Mouse (Mus musculus): ENCODE results near the gene Lhx5.

The Lhx5 gene

GRCm38 (mm10) chr5:120432486-120433015, 1.1 kb downstream of the Lhx5 start:
- no peak for DNase-seq (ENCODE audit: low spot score in 2 of 2)

GRCm38 (mm10) chr5:120433135-120433760, 1.7 kb downstream of the Lhx5 start:
- no peak for DNase-seq (ENCODE audit: low spot score in 2 of 2)

- DNase-seq (ENCODE audit: low spot score in 2 of 2) = no peak
Observed at GRCm38 (mm10) chr5:120434231-120434735, 2.8 kb downstream of the Lhx5 start.

GRCm38 (mm10) chr5:120435006-120435681, 3.6 kb downstream of the Lhx5 start:
- DNase-seq (ENCODE audit: low spot score in 2 of 2) = no peak

GRCm38 (mm10) chr5:120435731-120436501, 4.4 kb downstream of the Lhx5 start:
- DNase-seq (ENCODE audit: low spot score in 2 of 2) = no peak

GRCm38 (mm10) chr5:120436885-120437495, 5.5 kb downstream of the Lhx5 start:
- DNase-seq (ENCODE audit: low spot score in 2 of 2) = no peak

GRCm38 (mm10) chr5:120437539-120437938, 6.0 kb downstream of the Lhx5 start:
- DNase-seq (ENCODE audit: low spot score in 2 of 2) = no peak

GRCm38 (mm10) chr5:120437986-120438385, 6.5 kb downstream of the Lhx5 start:
- DNase-seq (ENCODE audit: low spot score in 2 of 2) = no peak

- DNase-seq (ENCODE audit: low spot score in 2 of 2) = no peak
Observed at GRCm38 (mm10) chr5:120438469-120438868, 7.0 kb downstream of the Lhx5 start.

GRCm38 (mm10) chr5:120438991-120439710, 7.7 kb downstream of the Lhx5 start:
- no peak for DNase-seq (ENCODE audit: low spot score in 2 of 2)

GRCm38 (mm10) chr5:120439887-120440670, 8.6 kb downstream of the Lhx5 start:
- DNase-seq (ENCODE audit: low spot score in 2 of 2) = no peak

GRCm38 (mm10) chr5:120440733-120441132, 9.2 kb downstream of the Lhx5 start:
- peak; percentile 59 to 73 for DNase-seq (ENCODE audit: low spot score in 2 of 2)

- DNase-seq (ENCODE audit: low spot score in 2 of 2) = no peak
Observed at GRCm38 (mm10) chr5:120447305-120447704, 15.8 kb downstream of the Lhx5 start.

GRCm38 (mm10) chr5:120454756-120455337, 23.3 kb downstream of the Lhx5 start:
- no peak for DNase-seq (ENCODE audit: low spot score in 2 of 2)

GRCm38 (mm10) chr5:120456253-120456652, 24.8 kb downstream of the Lhx5 start:
- DNase-seq (ENCODE audit: low spot score in 2 of 2) = no peak

GRCm38 (mm10) chr5:120456841-120457554, 25.5 kb downstream of the Lhx5 start:
- DNase-seq (ENCODE audit: low spot score in 2 of 2) = no peak

GRCm38 (mm10) chr5:120457628-120458027, 26.1 kb downstream of the Lhx5 start:
- DNase-seq (ENCODE audit: low spot score in 2 of 2) = peak; percentile 52 to 59

GRCm38 (mm10) chr5:120459133-120459532, 27.6 kb downstream of the Lhx5 start:
- no peak for DNase-seq (ENCODE audit: low spot score in 2 of 2)

GRCm38 (mm10) chr5:120461902-120462301, 30.4 kb downstream of the Lhx5 start:
- no peak for DNase-seq (ENCODE audit: low spot score in 2 of 2)
